Mouse (Mus musculus): Measurements from ENCODE around the gene Mob1b. TPM values are rescaled to one million over a fixed set of nuclear protein-coding genes. Genes with fewer than 3 reads are reported as not detected.
A peak's percentile ranks its signal among the peaks of the same experiment; 100 is the strongest.

Mob1b gene
- total RNA-seq, 2 experiments from 2014 or later, result 32.3 to 35.2 TPM

DNA sequence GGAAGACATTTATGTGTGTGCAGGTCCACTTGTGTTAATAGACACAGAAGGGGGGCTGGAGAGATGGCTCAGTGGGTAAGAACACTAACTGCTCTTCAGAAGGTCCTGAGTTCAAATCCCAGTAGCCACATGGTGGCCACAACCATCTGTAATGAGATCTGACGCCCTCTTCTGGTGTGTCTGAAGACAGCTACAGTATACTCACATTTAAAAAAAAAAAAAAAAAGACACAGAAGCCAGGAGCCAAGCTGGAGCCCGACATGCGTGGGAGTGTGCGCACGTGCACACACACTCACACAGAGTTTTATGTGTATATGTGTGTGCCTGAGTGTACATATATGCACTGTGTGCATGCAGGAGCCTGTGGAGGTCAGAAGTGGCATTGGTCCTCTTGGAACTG, 42.0 kb downstream of the Mob1b start:
- DNase-seq (ENCODE audit: extremely low spot score in 1 of 2, low spot score in 2 of 2), result no peak
- intact Hi-C loops (cut with DNase I), result loop anchor here (5.0 kb wide), 1 partner anchor 40 kb away; the partner anchor contains the start of gene Mob1b

DNA sequence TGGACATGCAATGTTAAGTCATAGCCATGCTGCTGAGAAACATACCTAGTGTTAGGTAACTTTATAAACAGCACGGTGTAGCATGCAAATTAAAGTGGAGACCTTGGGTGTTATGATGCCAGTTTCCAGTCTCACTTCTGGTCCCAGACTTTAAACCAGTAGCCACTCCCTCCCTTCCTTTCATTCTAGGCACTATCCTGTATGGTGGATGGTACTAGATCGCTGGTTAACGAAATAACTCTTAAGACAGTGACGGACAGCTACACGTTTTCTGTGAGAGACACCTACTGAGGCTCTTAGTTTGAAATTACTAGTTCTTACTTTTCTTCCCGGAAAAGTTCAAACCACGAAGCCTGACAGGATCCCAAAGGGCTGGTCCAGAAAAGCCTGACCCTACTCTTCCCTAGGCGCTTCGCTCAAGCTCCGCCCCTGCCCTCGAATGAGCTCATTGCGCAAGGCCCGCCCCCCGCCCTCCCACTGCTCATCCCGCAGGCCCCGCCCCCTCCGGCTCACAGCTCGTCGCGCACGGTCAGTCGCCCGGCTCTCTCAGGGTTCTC, 43.9 kb downstream of the Mob1b start:
- intact Hi-C loops (cut with DNase I), result loop anchor here (5.0 kb wide), 1 partner anchor 42 kb away; the partner anchor contains the start of gene Mob1b

DNA sequence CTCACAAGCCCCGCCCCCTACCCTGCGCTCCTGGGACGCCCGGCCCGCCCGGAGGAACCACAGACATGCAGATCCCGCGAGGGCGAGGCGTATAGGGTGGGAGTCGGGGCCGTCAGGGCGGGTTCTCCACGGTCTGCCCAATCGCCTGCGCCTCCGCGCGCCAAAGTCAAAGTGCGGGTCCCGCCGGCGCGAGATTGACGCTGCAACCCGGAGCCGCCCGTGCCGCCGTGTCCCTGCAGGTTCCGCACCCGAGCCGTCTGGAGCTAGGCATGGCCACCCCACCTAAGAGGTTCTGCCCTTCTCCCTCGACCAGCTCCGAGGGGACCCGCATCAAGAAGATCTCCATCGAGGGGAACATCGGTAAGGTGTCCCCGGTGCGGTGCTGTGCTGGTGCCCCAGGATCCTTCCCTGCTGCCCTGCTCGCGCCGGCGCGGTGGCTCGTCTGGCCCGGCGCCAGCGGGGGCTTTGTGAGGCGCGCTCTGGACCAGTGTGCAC, 44.4 kb downstream of the Mob1b start, which contains the start of gene Dck:
Gene Dck (plus strand): TSS at position 10 of the 495 bp plus-strand sequence.
- peak; percentile 95 to 100 for DNase-seq (ENCODE audit: extremely low spot score in 1 of 2, low spot score in 2 of 2)
- intact Hi-C loops (cut with DNase I), result loop anchor here (5.0 kb wide), 2 partner anchors 43 to 88 kb away; partner anchors contain the start of genes Grsf1 and Mob1b

More for the DNA sequence above, 43.9 kb downstream of the Mob1b start:
- no peak for DNase-seq (ENCODE audit: extremely low spot score in 1 of 2, low spot score in 2 of 2)

DNA sequence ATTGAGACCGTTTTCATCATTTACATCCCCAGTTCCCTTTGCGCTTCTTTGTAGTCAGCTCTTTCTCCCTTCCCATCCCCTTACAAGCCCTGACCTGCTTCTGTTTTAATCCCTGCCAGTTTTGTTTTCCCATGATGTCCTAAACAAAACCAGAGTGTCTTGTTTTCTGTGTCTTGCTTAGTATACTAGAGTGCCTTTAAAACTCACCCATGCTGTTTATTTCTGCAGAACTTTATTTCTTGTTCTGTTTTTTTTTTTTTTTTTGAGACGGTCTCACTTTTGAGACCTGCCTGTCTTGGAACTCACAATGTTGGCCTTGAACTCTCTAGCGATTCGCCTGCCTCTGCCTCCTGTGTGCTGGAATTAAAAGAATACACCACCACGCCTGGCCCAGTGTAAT, 44.9 kb downstream of the Mob1b start:
- intact Hi-C loops (cut with DNase I), result loop anchor here (5.0 kb wide), 1 partner anchor 88 kb away; the partner anchor contains the start of gene Grsf1
- no peak for DNase-seq (ENCODE audit: extremely low spot score in 1 of 2, low spot score in 2 of 2)

DNA sequence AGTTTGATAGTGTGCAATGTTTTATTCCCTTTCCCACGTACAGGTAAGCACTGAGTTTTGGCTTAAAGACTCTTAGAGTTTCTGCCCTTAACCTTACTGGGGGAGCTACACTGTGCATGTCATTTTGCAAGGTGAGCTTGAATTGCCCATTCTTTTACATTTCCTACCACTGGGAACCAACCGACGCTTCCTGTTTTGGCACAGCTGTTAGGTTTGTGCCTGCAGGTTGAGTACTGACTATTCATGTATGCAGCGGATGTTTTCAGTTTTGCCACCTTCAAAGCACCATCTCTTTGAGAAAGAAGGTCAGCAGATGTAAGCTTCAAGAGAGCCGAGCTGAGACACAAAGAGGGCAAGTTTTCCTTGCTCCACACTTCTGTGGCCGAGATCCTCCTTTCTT, 45.5 kb downstream of the Mob1b start:
- DNase-seq (ENCODE audit: extremely low spot score in 1 of 2, low spot score in 2 of 2), result no peak

DNA sequence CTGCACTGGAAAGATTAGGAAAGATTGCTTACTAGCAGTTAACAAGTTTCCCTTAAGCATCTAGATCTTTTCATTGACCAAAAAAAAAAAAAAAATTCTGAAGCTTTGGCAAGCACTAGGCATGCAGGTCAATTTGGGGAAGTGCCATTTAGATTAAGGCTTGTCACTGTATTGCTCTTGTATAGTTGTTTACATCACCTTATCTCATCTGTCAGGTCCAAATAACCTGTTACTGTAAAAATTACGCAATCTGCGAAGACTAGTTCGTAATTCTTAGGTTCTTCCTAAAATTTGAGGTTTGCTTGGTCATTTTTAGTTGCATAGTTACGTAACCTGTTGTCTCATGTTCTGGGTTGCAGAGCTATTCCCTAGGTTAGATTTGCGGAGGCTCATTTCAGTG, 46.2 kb downstream of the Mob1b start:
- DNase-seq (ENCODE audit: extremely low spot score in 1 of 2, low spot score in 2 of 2), result no peak
- intact Hi-C loops (cut with DNase I), result loop anchor here (5.0 kb wide), 1 partner anchor 90 kb away; the partner anchor contains the start of gene Grsf1

More for the DNA sequence above, 45.5 kb downstream of the Mob1b start:
- intact Hi-C loops (cut with DNase I), result loop anchor here (5.0 kb wide), 1 partner anchor 89 kb away; the partner anchor contains the start of gene Grsf1

DNA sequence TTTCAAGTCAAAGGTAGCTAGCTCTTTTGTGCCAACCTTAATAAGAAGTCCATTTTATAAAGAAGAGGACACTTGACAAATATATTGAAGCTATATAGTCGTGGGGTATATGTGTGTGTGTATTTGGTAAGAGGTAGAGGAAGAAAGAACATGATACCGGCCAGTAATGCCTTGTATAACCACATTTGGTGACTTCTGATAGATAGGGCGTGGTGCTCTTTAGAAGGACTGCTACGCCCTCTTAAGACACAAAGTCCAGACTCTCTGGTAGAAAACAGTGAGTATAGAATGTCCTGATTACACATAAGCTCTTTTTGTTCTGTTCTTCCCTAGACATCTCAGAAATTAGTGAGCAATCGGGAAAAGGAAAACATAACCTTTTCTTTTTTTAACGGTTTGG, 47.5 kb downstream of the Mob1b start:
- intact Hi-C loops (cut with DNase I), result loop anchor here (5.0 kb wide), 1 partner anchor 91 kb away; the partner anchor contains the start of gene Grsf1
- DNase-seq (ENCODE audit: extremely low spot score in 1 of 2, low spot score in 2 of 2), result no peak

DNA sequence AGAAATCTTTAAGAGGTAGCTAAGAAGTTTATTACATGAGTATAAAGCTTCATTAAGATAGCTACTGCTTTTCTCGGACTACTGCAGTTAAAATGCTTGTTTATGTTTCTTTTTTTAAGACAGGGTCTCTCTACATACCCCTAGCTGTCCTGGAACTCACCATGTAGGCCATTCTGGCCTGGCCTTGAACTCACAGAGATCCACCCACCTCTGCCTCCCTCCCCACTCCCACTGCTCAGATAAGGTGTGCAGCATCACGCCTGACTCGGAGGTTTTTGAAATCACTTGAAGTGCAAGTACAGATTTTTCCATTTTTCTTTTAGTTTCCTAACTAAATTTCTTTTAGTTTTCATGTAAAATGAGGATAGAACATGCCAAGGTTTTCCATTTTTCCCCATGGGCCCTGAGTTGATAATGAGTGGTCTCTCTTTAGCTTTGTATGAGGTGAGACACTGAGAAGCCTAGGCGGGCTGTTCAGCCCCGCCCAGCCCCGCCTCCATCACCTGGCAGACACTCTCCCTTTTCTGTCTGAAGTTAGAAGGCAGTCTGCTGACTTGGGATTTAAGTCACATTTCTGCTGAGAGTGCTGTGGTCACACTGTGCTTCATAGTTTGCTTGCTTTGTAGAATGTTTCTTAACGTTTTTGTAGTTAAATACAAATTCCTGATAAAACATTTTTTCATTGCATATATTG, 61.6 kb downstream of the Mob1b start:
- intact Hi-C loops (cut with DNase I), result no loop called here
- no peak for DNase-seq (ENCODE audit: extremely low spot score in 1 of 2, low spot score in 2 of 2)

DNA sequence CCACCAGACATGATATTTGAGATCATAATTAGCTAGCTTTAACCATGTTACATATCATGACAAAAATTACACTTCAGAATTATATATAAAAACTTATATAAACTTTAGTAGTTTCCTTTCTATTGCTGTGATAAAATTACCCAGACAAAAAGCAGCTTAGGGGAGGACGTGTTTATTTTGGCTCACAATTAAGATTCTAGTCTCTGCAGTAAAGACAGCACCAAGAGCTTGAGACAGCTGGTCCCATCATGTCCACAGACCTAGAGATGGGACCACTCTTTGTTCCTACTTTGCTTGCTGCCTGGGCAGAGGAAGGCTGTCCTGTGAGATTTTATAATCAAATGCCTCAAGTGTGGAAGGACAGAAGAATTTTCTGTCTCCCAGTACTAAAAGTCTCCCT, 64.4 kb downstream of the Mob1b start:
- intact Hi-C loops (cut with DNase I), result no loop called here
- no peak for DNase-seq (ENCODE audit: extremely low spot score in 1 of 2, low spot score in 2 of 2)

DNA sequence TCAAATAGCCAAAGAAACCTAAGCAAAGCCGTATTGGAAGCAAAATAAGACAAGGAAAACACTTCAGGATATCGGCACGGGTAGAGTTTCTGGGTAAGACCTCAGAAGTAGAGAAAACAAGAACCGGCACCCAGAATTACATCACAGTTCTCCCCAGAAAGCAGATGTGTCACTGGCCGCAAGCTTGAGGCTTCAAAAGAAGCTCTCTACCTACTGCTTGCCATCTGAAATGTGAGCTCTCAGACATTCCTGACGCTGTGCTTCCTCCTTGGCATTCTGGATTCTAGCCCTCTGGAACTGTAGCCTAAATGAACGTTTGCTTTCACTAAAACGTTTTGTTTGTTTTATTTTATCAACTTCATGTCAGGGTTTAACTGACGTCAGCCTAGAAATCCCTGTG, 70.0 kb downstream of the Mob1b start:
- no peak for DNase-seq (ENCODE audit: extremely low spot score in 1 of 2, low spot score in 2 of 2)

DNA sequence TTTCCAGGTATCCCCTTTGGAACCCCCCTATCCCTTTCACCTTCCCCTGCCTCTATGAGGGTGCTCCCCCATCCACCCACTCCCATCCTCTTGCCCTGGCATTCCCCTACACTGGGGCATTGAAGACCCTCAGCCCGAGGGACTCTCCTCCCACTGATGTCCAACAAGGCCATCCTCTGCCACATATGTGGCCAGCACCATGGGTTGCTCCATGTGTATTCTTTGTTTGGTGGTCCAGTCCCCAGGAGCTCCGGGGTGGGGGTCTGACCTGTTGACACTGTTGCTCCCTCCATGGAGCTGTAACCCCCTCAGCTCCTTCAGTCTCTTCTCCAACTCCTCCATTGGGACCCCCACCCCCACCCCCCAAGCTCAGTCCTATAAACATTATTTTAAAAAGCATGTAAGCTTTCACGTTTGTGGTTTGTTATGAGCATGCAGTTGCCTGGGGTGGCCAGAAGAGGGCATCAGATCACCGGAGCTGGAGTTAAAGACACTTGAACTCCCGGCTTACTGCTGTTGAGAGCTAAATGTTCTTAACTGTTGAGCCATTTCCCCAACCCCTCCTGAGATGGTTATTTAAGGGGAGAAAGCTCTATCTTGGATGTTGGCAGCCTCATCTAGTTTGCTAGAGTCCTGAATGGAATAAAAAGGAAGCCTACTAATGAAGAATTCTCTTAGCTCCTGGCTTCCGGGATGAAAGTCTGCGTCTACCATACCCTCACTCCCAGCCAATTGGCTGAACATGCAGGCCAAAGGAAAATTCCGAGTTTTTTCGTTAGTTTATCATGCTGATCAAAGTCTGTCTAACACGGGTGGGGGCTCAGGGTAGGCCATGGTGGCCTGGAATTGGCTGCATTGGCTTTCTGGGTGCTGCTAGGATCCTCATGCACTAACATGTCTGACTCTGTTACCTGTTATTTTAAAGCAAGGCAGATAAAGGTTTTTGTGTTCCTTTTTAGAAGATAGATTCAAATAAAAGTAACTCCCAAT, 70.9 kb downstream of the Mob1b start:
- peak; percentile 39 to 44 for DNase-seq (ENCODE audit: extremely low spot score in 1 of 2, low spot score in 2 of 2)
- intact Hi-C loops (cut with DNase I), result loop anchor here (2.0 to 10.0 kb wide), 2 partner anchors 433 to 593 kb away; no protein-coding TSS in a partner anchor

More for the DNA sequence above, 70.0 kb downstream of the Mob1b start:
- intact Hi-C loops (cut with DNase I), result loop anchor here (2.0 to 10.0 kb wide), 2 partner anchors 434 to 594 kb away; no protein-coding TSS in a partner anchor

DNA sequence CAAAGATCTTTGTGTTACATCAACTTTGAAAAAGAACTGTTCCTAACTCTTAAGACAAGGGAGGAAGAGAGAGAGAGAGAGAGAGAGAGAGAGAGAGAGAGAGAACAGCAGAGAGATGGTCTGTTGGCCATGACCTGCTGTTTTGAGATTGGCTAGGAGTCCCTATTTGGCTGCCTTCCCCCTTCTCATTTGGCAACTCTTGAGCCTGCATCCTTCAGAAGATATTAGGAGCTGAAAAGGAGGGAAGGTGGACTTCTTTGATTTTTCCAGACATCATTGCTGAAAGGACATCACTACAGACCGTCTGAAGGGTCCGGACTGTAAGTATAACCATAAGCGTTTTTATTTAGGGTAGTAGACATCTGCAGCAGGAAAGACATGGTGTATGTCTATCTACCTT, 73.0 kb downstream of the Mob1b start:
- intact Hi-C loops (cut with DNase I), result loop anchor here (10.0 kb wide), 1 partner anchor 431 kb away; no protein-coding TSS in a partner anchor
- DNase-seq (ENCODE audit: extremely low spot score in 1 of 2, low spot score in 2 of 2), result no peak

DNA sequence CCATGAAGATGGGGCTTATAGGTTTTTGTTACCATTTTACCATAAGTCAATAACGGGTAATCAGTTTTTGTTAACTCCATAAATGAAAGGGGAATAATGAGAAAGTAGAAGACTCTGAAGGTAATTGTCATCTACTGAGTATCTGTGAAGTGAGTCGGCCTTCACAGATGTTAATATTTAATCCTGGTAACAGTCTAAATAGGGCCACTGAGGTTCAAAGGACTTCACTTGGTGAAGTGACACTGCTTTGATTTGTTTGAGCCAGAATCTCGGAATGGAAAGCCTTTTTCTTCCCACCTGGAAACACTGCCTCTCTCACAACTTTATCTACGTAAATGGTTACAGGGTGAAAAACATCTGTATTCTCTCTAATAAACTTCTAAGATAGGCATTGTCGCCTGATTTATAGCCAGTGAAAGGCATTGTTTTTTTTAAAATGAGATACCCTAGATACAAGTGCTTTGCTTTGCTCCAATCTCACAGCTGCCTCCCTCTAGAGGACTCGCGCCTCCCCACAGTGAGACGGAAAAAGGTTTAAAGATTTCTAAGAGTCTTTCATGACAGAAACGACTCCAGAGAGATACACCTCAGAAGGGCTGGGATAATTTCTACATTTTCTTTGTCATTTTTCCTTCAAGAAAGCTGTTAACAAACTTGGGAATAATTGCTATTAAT, 75.4 kb downstream of the Mob1b start:
- no peak for DNase-seq (ENCODE audit: extremely low spot score in 1 of 2, low spot score in 2 of 2)
- intact Hi-C loops (cut with DNase I), result loop anchor here (10.0 kb wide), 1 partner anchor 429 kb away; no protein-coding TSS in a partner anchor

DNA sequence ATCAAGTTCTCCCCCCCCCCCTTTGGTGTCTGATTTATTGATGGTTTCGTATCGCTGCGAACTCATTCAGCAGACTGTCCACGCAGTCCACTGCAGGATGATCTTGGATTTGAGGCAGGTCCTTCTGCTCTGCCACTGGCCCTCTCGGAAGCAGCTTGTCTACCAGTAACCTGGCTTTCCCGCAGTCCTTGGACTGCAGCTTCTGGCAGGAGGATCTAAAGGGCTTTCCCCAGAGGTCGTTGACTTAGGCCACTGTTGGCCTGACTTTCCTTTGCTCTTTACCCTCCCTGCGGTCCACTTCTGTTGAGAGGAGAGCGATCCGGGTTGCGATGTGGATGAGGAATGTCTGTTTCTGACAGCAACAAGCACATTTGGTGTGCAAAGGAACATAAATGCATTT, 75.9 kb downstream of the Mob1b start:
- no peak for DNase-seq (ENCODE audit: extremely low spot score in 1 of 2, low spot score in 2 of 2)

DNA sequence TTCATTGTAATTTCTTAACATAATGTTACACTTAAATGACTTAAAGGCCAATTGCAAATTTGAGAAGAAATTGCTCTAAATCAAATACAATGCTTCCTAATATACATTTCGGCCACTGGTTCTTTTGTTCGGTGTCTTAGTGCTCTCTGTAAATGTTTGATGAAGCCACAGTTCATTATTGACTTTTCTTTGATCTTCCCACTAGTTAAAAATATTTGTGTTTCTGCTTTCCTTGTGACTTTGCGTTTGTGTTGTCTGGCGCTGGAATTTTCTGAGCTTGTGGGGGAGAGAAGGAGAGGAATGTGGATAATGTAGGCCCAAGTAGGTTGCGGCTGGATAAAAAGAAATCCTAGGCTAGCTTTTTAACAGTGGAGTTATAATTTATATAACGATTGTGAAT, 76.5 kb downstream of the Mob1b start:
- DNase-seq (ENCODE audit: extremely low spot score in 1 of 2, low spot score in 2 of 2), result no peak
- intact Hi-C loops (cut with DNase I), result loop anchor here (10.0 kb wide), 1 partner anchor 428 kb away; no protein-coding TSS in a partner anchor

More for the DNA sequence above, 75.9 kb downstream of the Mob1b start:
- intact Hi-C loops (cut with DNase I), result loop anchor here (10.0 kb wide), 1 partner anchor 428 kb away; no protein-coding TSS in a partner anchor

DNA sequence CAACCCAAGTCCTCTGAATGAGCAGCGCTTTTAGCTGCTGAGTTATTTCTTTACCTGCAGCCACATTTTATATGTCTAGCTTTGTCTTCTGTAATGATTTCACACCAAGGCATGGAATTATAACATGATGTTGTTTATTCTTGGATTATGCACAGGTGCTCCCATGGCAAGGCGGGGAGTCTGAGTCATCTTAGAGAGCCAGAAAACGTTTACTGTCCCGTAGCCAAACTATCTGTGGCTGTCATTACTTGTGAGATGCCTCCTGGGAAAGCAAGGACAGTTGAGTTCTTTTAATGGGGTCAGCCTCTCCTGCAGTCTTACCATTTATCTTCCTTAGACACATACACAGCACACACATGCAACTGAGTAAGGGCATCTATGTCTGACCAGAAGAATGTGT, 85.0 kb downstream of the Mob1b start:
- DNase-seq (ENCODE audit: extremely low spot score in 1 of 2, low spot score in 2 of 2), result no peak
- intact Hi-C loops (cut with DNase I), result no loop called here

DNA sequence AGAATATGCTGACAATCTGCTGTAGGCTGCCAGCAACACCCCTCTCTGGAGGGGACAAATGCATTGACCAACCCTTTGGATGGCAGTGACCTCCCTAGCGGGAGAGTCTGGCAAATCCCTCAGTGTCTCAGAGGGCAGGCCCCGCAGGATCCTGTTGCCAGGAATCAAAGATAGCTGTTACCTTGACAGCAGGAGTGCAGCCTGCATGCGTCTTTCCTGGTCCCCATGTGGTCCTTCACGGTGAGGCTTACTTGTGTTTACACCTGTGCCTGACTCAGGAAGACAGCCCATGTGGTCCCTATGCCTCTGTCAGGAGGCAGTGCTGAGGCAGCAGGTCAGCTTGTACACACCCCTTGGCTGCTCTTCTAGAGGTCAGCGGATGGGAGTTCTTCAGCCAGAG, 85.6 kb downstream of the Mob1b start:
- intact Hi-C loops (cut with DNase I), result no loop called here
- DNase-seq (ENCODE audit: extremely low spot score in 1 of 2, low spot score in 2 of 2), result no peak

DNA sequence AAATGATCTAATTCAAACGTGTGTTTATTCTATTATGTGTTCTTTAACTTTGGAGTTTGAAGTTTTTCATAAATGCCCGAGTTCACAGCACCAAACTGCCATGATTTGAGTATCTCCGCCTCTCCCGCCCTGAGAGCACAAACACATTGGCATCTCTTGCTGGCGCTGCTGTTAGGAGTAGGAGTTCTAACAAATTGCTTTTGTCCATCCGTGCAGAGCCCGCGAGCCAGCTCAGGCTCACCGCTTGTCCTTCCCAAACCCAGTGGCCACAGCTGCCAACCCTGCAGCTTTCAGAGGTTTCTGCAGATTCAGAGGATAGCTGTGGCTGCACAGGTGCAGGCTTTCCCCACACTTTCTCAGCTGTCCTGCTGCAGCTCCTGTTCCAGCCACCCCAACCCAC, 86.7 kb downstream of the Mob1b start:
- intact Hi-C loops (cut with DNase I), result no loop called here

More for the DNA sequence above, 86.7 kb downstream of the Mob1b start:
- peak in 1 of 2 experiments; percentile 22 for DNase-seq (ENCODE audit: extremely low spot score in 1 of 2, low spot score in 2 of 2)
